Mouse (Mus musculus) cortical plate, adult 2 months (tissue): Measurements from ENCODE around the gene Hipk1.

Experiments
- CTCF ChIP-seq: fragments of 200-500 bp; IDR thresholded peaks from 2 replicates; pipeline ENCODE4 v1.5.1; 2011; ENCODE audit warnings: mild to moderate bottlenecking, control low read depth, low read length; ENCODE audit not compliant: insufficient read depth; ENCODE audit errors: extremely low read depth
- POLR2A ChIP-seq: fragments of 200-500 bp; IDR thresholded peaks from 2 replicates; pipeline ENCODE4 v1.6.1; 2011; ENCODE audit warnings: mild to moderate bottlenecking, low read length, control low read depth; ENCODE audit not compliant: insufficient read depth; ENCODE audit errors: extremely low read depth

- no peak for TF ChIP-seq POLR2A
- no peak for TF ChIP-seq CTCF
Measured at GRCm38 (mm10) chr3:103802861-103803260, 11.5 kb upstream of the Hipk1 start.
